Mouse (Mus musculus) embryonic facial prominence, embryonic 10.5 days (tissue): ENCODE measurements around the gene AI854703. TPM values are rescaled to one million over a fixed set of nuclear protein-coding genes. Genes with fewer than 3 reads are reported as not detected.

Experiments
- polyA plus RNA-seq: library from polyadenylated mRNA; unstranded; fragments of >200 nt; fragmentation: Nextera tagmentation; extraction: Ambion mirVana; gene quantifications from 2 replicates; pipeline ENCODE4 v1.2.1, GENCODE M21; 2016

Gene AI854703
- polyA plus RNA-seq, 1 experiment from 2014 or later: 1.1 TPM

Other genes starting within 250 kb of the AI854703 start
- 25.4 and 26.5 TPM in 2 replicates for gene Krba1, start 231.2 kb upstream of the AI854703 start, polyA plus RNA-seq
- 12.8 and 16.8 TPM in 2 replicates for gene Zfp467, start 180.9 kb upstream of the AI854703 start, polyA plus RNA-seq
- 0.71 and 1.2 TPM in 2 replicates for gene Sspo, start 178.5 kb upstream of the AI854703 start, polyA plus RNA-seq
- gene Atp6v0e2, start 89.1 kb upstream of the AI854703 start, polyA plus RNA-seq: 22.7 and 24.1 TPM in 2 replicates
- gene Lrrc61, start 72.0 kb upstream of the AI854703 start, polyA plus RNA-seq: 17.7 and 18.9 TPM in 2 replicates
- gene Rarres2, start 54.0 kb upstream of the AI854703 start, polyA plus RNA-seq: 2.5 and 3.0 TPM in 2 replicates
- not detected in 2 replicates for gene Gm45021, start 37.2 kb upstream of the AI854703 start, polyA plus RNA-seq
- 50.7 and 56.2 TPM in 2 replicates for gene Repin1, start 32.9 kb upstream of the AI854703 start, polyA plus RNA-seq
- gene Gm44965, start 32.8 kb upstream of the AI854703 start, polyA plus RNA-seq: 0.91 TPM in 1 of 2 replicates, not detected in the other
- gene Zfp775, start 24.7 kb upstream of the AI854703 start, polyA plus RNA-seq: 10.1 and 10.8 TPM in 2 replicates
- gene Gimap8, start 20.5 kb downstream of the AI854703 start, polyA plus RNA-seq: 0.48 and 0.51 TPM in 2 replicates
- 5.0 and 6.0 TPM in 2 replicates for gene Gimap9, start 49.4 kb downstream of the AI854703 start, polyA plus RNA-seq
- gene Gimap4, start 57.8 kb downstream of the AI854703 start, polyA plus RNA-seq: 7.4 and 7.5 TPM in 2 replicates
- 11.5 and 12.1 TPM in 2 replicates for gene Gimap6, start 81.5 kb downstream of the AI854703 start, polyA plus RNA-seq
- gene Gm28053, start 91.8 kb downstream of the AI854703 start, polyA plus RNA-seq: 0.28 TPM in 1 of 2 replicates, not detected in the other
- gene Gimap7, start 91.9 kb downstream of the AI854703 start, polyA plus RNA-seq: not detected in 2 replicates
- gene Gimap1, start 112.3 kb downstream of the AI854703 start, polyA plus RNA-seq: 4.1 and 5.0 TPM in 2 replicates
- gene Gimap5, start 119.4 kb downstream of the AI854703 start, polyA plus RNA-seq: 0.71 and 0.84 TPM in 2 replicates
- gene Gimap3, start 144.1 kb downstream of the AI854703 start, polyA plus RNA-seq: not detected in 2 replicates
- gene Tmem176a, start 214.2 kb downstream of the AI854703 start, polyA plus RNA-seq: 14.2 and 21.0 TPM in 2 replicates
- gene Tmem176b, start 214.7 kb downstream of the AI854703 start, polyA plus RNA-seq: 38.1 and 54.6 TPM in 2 replicates
- 0.07 TPM in 1 of 2 replicates, not detected in the other for gene Aoc1, start 246.1 kb downstream of the AI854703 start, polyA plus RNA-seq